Mouse (Mus musculus): ENCODE data around the gene Pdzrn3.

DNA sequence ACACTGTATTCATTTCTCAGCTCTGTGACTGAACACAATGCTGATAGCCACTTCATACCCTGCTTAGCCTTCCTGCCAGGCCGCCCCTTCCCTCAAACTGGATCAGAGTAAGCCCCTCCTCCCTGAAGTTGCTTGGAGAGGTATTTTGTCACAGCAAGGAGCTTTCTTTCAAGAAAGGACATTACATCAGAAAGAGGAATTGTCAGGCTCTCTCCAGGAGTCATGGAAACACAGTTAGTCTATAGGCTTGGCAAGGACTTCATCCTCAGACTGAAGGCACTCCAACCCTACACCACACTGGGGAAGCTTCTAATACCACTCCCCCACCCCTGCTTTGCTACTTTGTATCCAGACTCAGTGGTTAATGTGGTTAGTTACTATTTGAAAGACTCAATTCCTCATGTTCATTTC is 224.2 kb downstream of the Pdzrn3 start:
- TF ChIP-seq CTCF (IDR thresholded peaks at IDR 0.05; ENCODE audit: extremely low read depth, insufficient read length, insufficient replicate concordance, low read depth, low read length) (no peak), POLR2A (IDR thresholded peaks at IDR 0.05; ENCODE audit: low read depth, low read length) (no peak)

Data from small intestine, adult 2 months (tissue).